Mouse (Mus musculus) lung, postnatal 0 days (tissue): ENCODE data around the gene Hcls1. TPM values are rescaled to one million over a fixed set of nuclear protein-coding genes. Genes with fewer than 3 reads are reported as not detected.
A peak's percentile ranks its signal among the peaks of the same experiment; 100 is the strongest.

Source experiments
- ATAC-seq: fragments of 200-750 bp; cut with Nextera tagmentation; 2 replicates; pipeline ENCODE4 v1.8.0; 2017; ENCODE audit warnings: moderate library complexity
- DNase-seq: peaks from one replicate; pipeline ENCODE4 v3.0.0-alpha.2; 2016; ENCODE audit warnings: low spot score
- H3K27ac ChIP-seq: fragments of 300-500 bp; sonication (generic); 2 replicates; pipeline ENCODE4 v1.5.1; 2014; ENCODE audit warnings: antibody characterized with exemption, mild to moderate bottlenecking, low read length, mixed read lengths
- H3K27me3 ChIP-seq: fragments of 300-500 bp; sonication (generic); replicated peaks from 2 replicates; pipeline ENCODE4 v1.6.1; 2014; ENCODE audit warnings: low read length, mixed read lengths; ENCODE audit not compliant: insufficient read depth
- H3K36me3 ChIP-seq: fragments of 300-500 bp; sonication (generic); 2 replicates; pipeline ENCODE4 v1.6.1; 2014; ENCODE audit warnings: low read length, mixed read lengths; ENCODE audit not compliant: insufficient read depth
- H3K4me1 ChIP-seq: fragments of 300-500 bp; sonication (generic); 2 replicates; pipeline ENCODE4 v1.6.1; 2014; ENCODE audit warnings: antibody characterized with exemption, low read depth, low read length, mixed read lengths; ENCODE audit not compliant: insufficient read depth
- H3K4me2 ChIP-seq: fragments of 300-500 bp; sonication (generic); replicated peaks from 2 replicates; pipeline ENCODE4 v1.6.1; 2014; ENCODE audit warnings: low read depth, mild to moderate bottlenecking, low read length, moderate library complexity, mixed read lengths
- H3K4me3 ChIP-seq: fragments of 300-500 bp; sonication (generic); 2 replicates; pipeline ENCODE4 v1.5.1; 2014; ENCODE audit warnings: low read depth, low read length
- H3K9ac ChIP-seq: fragments of 300-500 bp; sonication (generic); replicated peaks from 2 replicates; pipeline ENCODE4 v1.6.1; 2014; ENCODE audit warnings: low read depth, mild to moderate bottlenecking
- H3K9me3 ChIP-seq: fragments of 300-500 bp; sonication (generic); 2 replicates; pipeline ENCODE4 v1.6.1; 2016; ENCODE audit warnings: low read length, mixed read lengths
- CTCF ChIP-seq: IDR thresholded peaks from 2 replicates; pipeline ENCODE4 v1.5.1; 2016; ENCODE audit warnings: antibody characterized with exemption, mild to moderate bottlenecking
- EP300 ChIP-seq: IDR thresholded peaks from 2 replicates; pipeline ENCODE4 v1.6.1; 2016; ENCODE audit warnings: antibody characterized with exemption, mild to moderate bottlenecking, control low read depth
- WGBS: fragments of 180-500 bp; shearing (Covaris S2); extraction: QIAGEN DNeasy Blood & Tissue Kit; methylation state at CpG from one replicate; pipeline ENCODE4 v1.1.7; 2014; 5-methylcytosine and 5-hydroxymethylcytosine counted together
- polyA plus RNA-seq: library from polyadenylated mRNA; unstranded; fragments of >200 nt; fragmentation: Nextera tagmentation; extraction: Ambion mirVana; gene quantifications from 2 replicates; pipeline ENCODE4 v1.2.1, GENCODE M21; 2015

Hcls1 gene
- polyA plus RNA-seq, 1 experiment from 2014 or later, result 12.6 TPM

GRCm38 (mm10) chr16:36921067-36921613 lies 13.6 kb upstream of the Hcls1 start:
- H3K4me1 ChIP-seq, result no peaks in the 10 kb centered on the region
- DNase-seq, result no peak
- H3K4me2 ChIP-seq, result no peak overlapping the region
- no peak overlapping the region for H3K9ac ChIP-seq
- WGBS, result 89% methylated on average over 8 of the region's 8 CpGs
- no peak overlapping the region for H3K4me3 ChIP-seq
- no peak overlapping the region for H3K27ac ChIP-seq
- no peaks in the 10 kb centered on the region for H3K9me3 ChIP-seq
- TF ChIP-seq CTCF (no peak), EP300 (no peak)
- H3K36me3 ChIP-seq, result peaks cover 25% of the 10 kb centered on the region
- ATAC-seq, result no peak
- no peaks in the 10 kb centered on the region for H3K27me3 ChIP-seq

- TF ChIP-seq CTCF (no peak), EP300 (no peak)
- Histone ChIP-seq H3K4me1 (no peaks in the 10 kb centered on the region), H3K27me3 (no peaks in the 10 kb centered on the region), H3K4me3 (no peak overlapping the region), H3K4me2 (no peak overlapping the region), H3K9ac (no peak overlapping the region), H3K9me3 (no peaks in the 10 kb centered on the region), H3K36me3 (peaks cover 25% of the 10 kb centered on the region), H3K27ac (no peak overlapping the region)
- no peak for DNase-seq
- ATAC-seq, result no peak
- 84% methylated on average over 6 of the region's 6 CpGs for WGBS
Measured at GRCm38 (mm10) chr16:36921980-36922379, 12.8 kb upstream of the Hcls1 start.

GRCm38 (mm10) chr16:36924312-36924711 lies 10.5 kb upstream of the Hcls1 start:
- DNase-seq (no peak), ATAC-seq (no peak)
- no peak overlapping the region for H3K4me2 ChIP-seq
- H3K27ac ChIP-seq, result no peak overlapping the region
- no peaks in the 10 kb centered on the region for H3K27me3 ChIP-seq
- no peak overlapping the region for H3K9ac ChIP-seq
- TF ChIP-seq EP300 (no peak), CTCF (no peak)
- no peaks in the 10 kb centered on the region for H3K9me3 ChIP-seq
- H3K36me3 ChIP-seq, result peaks cover 30% of the 10 kb centered on the region
- H3K4me1 ChIP-seq, result no peaks in the 10 kb centered on the region
- H3K4me3 ChIP-seq, result no peak overlapping the region
- 91% methylated on average over 8 of the region's 8 CpGs for WGBS

GRCm38 (mm10) chr16:36925351-36925750 lies 9.4 kb upstream of the Hcls1 start:
- no peak overlapping the region for H3K4me2 ChIP-seq
- DNase-seq (no peak), ATAC-seq (no peak)
- no peak overlapping the region for H3K4me3 ChIP-seq
- H3K27me3 ChIP-seq, result no peaks in the 10 kb centered on the region
- WGBS, result 84% methylated on average over 6 of the region's 6 CpGs
- no peak overlapping the region for H3K27ac ChIP-seq
- H3K4me1 ChIP-seq, result no peaks in the 10 kb centered on the region
- TF ChIP-seq CTCF (no peak), EP300 (no peak)
- no peak overlapping the region for H3K9ac ChIP-seq
- peaks cover 28% of the 10 kb centered on the region for H3K36me3 ChIP-seq
- no peaks in the 10 kb centered on the region for H3K9me3 ChIP-seq

- H3K27me3 ChIP-seq, result no peaks in the 10 kb centered on the region
- H3K4me1 ChIP-seq, result no peaks in the 10 kb centered on the region
- H3K27ac ChIP-seq, result no peak overlapping the region
- H3K36me3 ChIP-seq, result peaks cover 28% of the 10 kb centered on the region
- ATAC-seq (no peak), DNase-seq (peak; percentile 28)
- H3K4me2 ChIP-seq, result no peak overlapping the region
- H3K9ac ChIP-seq, result no peak overlapping the region
- no peak for TF ChIP-seq CTCF
- no peak for TF ChIP-seq EP300
- WGBS, result 61% methylated on average over 6 of the region's 6 CpGs
- H3K4me3 ChIP-seq, result no peak overlapping the region
- no peaks in the 10 kb centered on the region for H3K9me3 ChIP-seq
Measured at GRCm38 (mm10) chr16:36925797-36926196, 9.0 kb upstream of the Hcls1 start.

- Histone ChIP-seq H3K36me3 (peaks cover 24% of the 10 kb centered on the region), H3K4me3 (no peak overlapping the region), H3K9ac (no peak overlapping the region), H3K9me3 (no peaks in the 10 kb centered on the region), H3K27ac (no peak overlapping the region), H3K4me2 (no peak overlapping the region), H3K4me1 (no peaks in the 10 kb centered on the region), H3K27me3 (no peaks in the 10 kb centered on the region)
- no peak for DNase-seq
- 90% methylated on average over 10 of the region's 10 CpGs for WGBS
- no peak for TF ChIP-seq EP300
- TF ChIP-seq CTCF, result no peak
- no peak for ATAC-seq
Measured at GRCm38 (mm10) chr16:36926514-36927447, 8.0 kb upstream of the Hcls1 start.
